Mouse (Mus musculus) B cell, adult (primary cell): Measurements from ENCODE around the gene Mdm1. TPM values are rescaled to one million over a fixed set of nuclear protein-coding genes. Genes with fewer than 3 reads are reported as not detected.

Experiments used
- total RNA-seq: library from RNA; stranded (reverse); gene quantifications from 4 replicates; pipeline ENCODE4 v1.2.4, GENCODE M21; 2023; ENCODE audit not compliant: inconsistent age

The Mdm1 gene
- 9.7 to 13.5 TPM (median 12.7 TPM) in 4 replicates for total RNA-seq

GRCm38 (mm10) chr10:118141018-118141883 is at the start of gene Mdm1:
Gene Mdm1 (plus strand): TSS chr10:118141811.

GRCm38 (mm10) chr10:118204642-118205041 is 63.0 kb downstream of the Mdm1 start, which contains the start of gene Il22:
Gene Il22 (plus strand): TSS chr10:118204942.

Other genes with a start within 250 kb of the Mdm1 start
- gene Il22, start 63.1 kb downstream of the Mdm1 start, total RNA-seq, result not detected in 4 replicates
- 0.72 to 1.3 TPM (median 1.1 TPM) in 4 replicates for gene Gm32717, start 99.0 kb downstream of the Mdm1 start, total RNA-seq
- gene Gm32802, start 116.9 kb downstream of the Mdm1 start, total RNA-seq, result 0.72 to 1.3 TPM (median 1.1 TPM) in 4 replicates
- not detected in 4 replicates for gene Iltifb, start 153.2 kb downstream of the Mdm1 start, total RNA-seq
- gene Gm9040, start 185.2 kb downstream of the Mdm1 start, total RNA-seq, result not detected in 4 replicates
- gene Gm9044, start 190.6 kb downstream of the Mdm1 start, total RNA-seq, result not detected in 4 replicates
- gene Gm9045, start 196.0 kb downstream of the Mdm1 start, total RNA-seq, result not detected in 4 replicates
- gene Gm9046, start 201.4 kb downstream of the Mdm1 start, total RNA-seq, result not detected in 4 replicates
- not detected in 4 replicates for gene Gm9048, start 206.9 kb downstream of the Mdm1 start, total RNA-seq
- not detected in 4 replicates for gene Gm9049, start 212.3 kb downstream of the Mdm1 start, total RNA-seq